Mouse (Mus musculus): Measurements from ENCODE around the gene Zfp111. TPM values are rescaled to one million over a fixed set of nuclear protein-coding genes. Genes with fewer than 3 reads are reported as not detected.

The Zfp111 gene
- polyA plus RNA-seq, 1 experiment from 2014 or later: 4.5 TPM

DNA sequence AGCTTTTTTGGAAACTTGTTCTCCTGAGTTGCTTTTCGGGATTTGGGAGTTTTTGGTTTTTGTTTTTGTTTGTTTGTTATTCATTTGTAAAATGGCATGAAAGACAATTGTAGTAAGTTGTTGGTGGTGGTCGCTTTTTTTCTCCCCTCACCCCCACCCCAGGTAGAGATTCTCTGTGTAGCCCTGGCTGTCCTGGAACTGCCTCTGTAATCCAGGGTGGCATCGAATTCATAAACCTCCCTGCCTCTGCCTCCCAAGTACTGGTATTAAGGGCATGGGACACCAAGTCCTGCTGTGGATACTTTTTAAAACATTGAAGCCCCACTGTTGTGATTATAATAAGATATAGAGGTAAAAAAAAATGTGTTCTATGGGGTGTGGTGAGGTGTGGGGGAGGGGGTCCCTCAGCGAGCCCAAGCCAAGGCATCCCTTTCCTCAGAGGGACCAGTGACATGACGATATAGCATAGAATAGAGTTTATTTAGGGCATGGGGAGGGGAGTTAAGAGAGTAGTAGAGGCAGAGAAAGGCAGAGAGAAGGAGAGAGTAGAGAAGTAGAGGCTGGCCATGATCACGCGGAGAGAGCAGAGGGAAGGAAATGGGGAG lies 2.9 kb downstream of the Zfp111 start:
- peaks cover 5% of the 10 kb centered on the region; the same call in 1 of the 2 replicates for H3K4me1 ChIP-seq (ENCODE audit: control insufficient read depth, insufficient read depth, low read length)
- no peaks in the 10 kb centered on the region for H3K9me3 ChIP-seq (ENCODE audit: control insufficient read depth, low read length)
- peak overlapping the region; percentile 56; the same call in 1 of the 2 replicates for H3K4me3 ChIP-seq (ENCODE audit: low read depth, low read length)
- peak overlapping the region; percentile 76 for H3K4me2 ChIP-seq (ENCODE audit: low read depth, low read length)
- peaks cover 4% of the 10 kb centered on the region; the same call in 1 of the 2 replicates for H3K36me3 ChIP-seq (ENCODE audit: control insufficient read depth, insufficient read depth, low read length)
- no peak overlapping the region for H3K9ac ChIP-seq (replicated peaks; ENCODE audit: low read depth, low read length)
- WGBS: 63% methylated on average over 7 of the region's 7 CpGs
- peak; percentile 45 for ATAC-seq (ENCODE audit: low read depth)
- H3K27ac ChIP-seq (ENCODE audit: low read depth, low read length): no peak overlapping the region
- no peaks in the 10 kb centered on the region for H3K27me3 ChIP-seq (ENCODE audit: control insufficient read depth, insufficient read depth, low read length)

DNA sequence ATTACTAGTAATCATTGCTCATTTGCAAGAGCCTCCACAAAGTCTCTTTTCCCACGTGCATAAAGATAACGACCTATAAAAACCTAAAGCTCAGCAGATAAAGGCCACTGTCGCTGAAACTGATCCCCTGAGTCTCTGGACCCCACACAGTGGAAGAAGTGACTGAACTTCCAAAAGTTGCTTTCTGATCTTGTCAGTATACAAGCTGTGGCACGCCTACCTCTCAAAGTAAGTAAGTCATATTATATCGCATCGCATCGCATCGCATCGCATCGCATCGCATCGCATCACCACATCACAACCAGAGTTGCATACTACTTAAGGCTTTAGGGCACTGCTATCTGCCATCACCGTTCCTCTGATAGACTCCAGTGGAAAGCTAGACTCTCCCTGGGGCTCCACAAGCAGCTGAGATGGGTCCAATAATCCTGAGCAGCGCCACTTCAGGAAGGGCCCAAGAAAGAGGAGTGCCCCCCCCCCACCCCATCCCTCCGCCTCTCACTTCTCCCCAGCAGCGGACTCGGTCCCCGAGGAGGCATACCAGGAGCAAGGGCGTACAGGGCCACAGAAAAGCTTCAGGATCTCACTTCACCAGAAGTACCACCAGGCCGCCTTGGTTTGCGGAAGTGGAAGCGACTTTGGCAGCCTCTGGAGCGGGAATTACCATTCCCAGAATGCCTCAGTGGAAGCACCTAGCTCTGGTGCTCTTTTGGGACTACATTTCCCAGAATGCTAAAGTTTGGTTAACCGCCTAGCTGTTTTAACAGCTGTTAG lies 3.6 kb downstream of the Zfp111 start:
- Histone ChIP-seq H3K9ac (replicated peaks; ENCODE audit: low read depth, low read length) (peak overlapping the region; percentile 72), H3K4me2 (ENCODE audit: low read depth, low read length) (peak overlapping the region; percentile 76), H3K27ac (ENCODE audit: low read depth, low read length) (peak overlapping the region; percentile 71), H3K27me3 (ENCODE audit: control insufficient read depth, insufficient read depth, low read length) (no peaks in the 10 kb centered on the region), H3K36me3 (ENCODE audit: control insufficient read depth, insufficient read depth, low read length) (peaks cover 4% of the 10 kb centered on the region; the same call in 1 of the 2 replicates), H3K4me3 (ENCODE audit: low read depth, low read length) (peak overlapping the region; percentile 56), H3K4me1 (ENCODE audit: control insufficient read depth, insufficient read depth, low read length) (peaks cover 5% of the 10 kb centered on the region; the same call in 1 of the 2 replicates), H3K9me3 (ENCODE audit: control insufficient read depth, low read length) (no peaks in the 10 kb centered on the region)
- 11% methylated on average over 24 of the region's 24 CpGs for WGBS
- peak; percentile 91 for ATAC-seq (ENCODE audit: low read depth)

DNA sequence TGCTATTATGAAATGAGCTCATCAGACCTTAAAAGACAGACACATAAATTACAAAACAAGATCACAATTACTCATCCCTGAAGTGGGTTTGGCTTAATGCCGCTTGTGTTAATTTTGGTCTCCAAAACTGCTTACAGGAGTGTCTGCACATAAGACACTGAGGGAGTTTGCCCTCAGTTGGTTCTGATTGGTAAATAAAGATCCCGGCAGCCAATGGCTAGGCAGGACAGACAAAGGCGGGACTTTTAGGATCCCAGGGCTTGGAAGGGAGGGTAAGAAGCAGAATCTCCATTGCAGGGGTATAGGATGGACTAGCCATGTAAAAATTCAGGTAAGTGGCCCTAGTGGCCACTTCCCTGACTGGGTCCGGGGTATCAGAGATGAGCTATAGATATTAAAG lies 14.3 kb downstream of the Zfp111 start:
- H3K27me3 ChIP-seq (ENCODE audit: control insufficient read depth, insufficient read depth, low read length): no peaks in the 10 kb centered on the region
- H3K9ac ChIP-seq (replicated peaks; ENCODE audit: low read depth, low read length): no peak overlapping the region
- H3K27ac ChIP-seq (ENCODE audit: low read depth, low read length): no peak overlapping the region
- no peak overlapping the region for H3K4me2 ChIP-seq (ENCODE audit: low read depth, low read length)
- no peaks in the 10 kb centered on the region for H3K4me1 ChIP-seq (ENCODE audit: control insufficient read depth, insufficient read depth, low read length)
- no peak for ATAC-seq (ENCODE audit: low read depth)
- peaks cover 31% of the 10 kb centered on the region for H3K36me3 ChIP-seq (ENCODE audit: control insufficient read depth, insufficient read depth, low read length)
- H3K9me3 ChIP-seq (ENCODE audit: control insufficient read depth, low read length): no peaks in the 10 kb centered on the region
- no peak overlapping the region for H3K4me3 ChIP-seq (ENCODE audit: low read depth, low read length)
- WGBS: 92% methylated on average over 4 of the region's 4 CpGs

DNA sequence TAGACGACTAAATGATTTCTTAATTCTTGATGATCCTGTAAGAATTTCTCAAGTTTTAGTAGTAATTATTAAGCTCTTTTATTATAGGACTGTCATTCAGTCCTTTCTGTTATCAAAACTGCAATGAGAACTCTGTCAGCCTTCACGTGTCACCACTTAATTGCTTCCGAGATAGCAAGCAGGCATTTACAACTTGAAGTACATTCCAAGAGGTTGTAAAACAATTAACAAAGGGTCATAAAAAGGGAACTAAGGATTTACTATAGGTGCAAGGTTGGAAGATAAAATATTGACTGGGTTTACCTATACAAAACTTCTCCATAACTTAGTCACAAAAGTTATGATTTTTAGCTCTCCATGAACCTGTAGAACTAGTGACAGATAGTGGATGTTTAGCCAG lies 18.1 kb downstream of the Zfp111 start:
- Histone ChIP-seq H3K4me2 (ENCODE audit: low read depth, low read length) (no peak overlapping the region), H3K27ac (ENCODE audit: low read depth, low read length) (no peak overlapping the region), H3K36me3 (ENCODE audit: control insufficient read depth, insufficient read depth, low read length) (peaks cover 10% of the 10 kb centered on the region), H3K9ac (replicated peaks; ENCODE audit: low read depth, low read length) (no peak overlapping the region), H3K4me1 (ENCODE audit: control insufficient read depth, insufficient read depth, low read length) (no peaks in the 10 kb centered on the region), H3K4me3 (ENCODE audit: low read depth, low read length) (no peak overlapping the region), H3K27me3 (ENCODE audit: control insufficient read depth, insufficient read depth, low read length) (no peaks in the 10 kb centered on the region), H3K9me3 (ENCODE audit: control insufficient read depth, low read length) (no peaks in the 10 kb centered on the region)
- ATAC-seq (ENCODE audit: low read depth): no peak
- WGBS: 45% methylated on average over 3 of the region's 3 CpGs

DNA sequence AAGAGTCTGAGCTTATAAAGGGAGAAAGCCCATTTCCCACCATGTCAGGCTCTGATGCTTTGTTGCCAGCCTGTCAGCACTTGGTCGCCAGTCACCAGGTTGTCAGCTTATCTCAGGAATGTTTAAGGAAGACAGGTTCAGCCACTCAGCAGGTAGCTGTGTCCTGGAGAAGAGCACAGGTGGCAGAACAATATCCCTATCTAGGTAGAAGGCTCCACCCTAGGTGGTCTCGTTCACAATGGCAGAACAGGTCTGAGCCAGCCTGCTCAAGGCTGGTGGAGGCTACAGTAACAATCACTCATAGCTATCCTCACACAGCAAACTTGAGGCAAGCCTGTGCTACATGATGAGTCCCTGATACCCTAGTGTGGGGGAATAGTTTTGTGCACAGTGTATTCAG lies 19.9 kb downstream of the Zfp111 start:
- no peaks in the 10 kb centered on the region for H3K9me3 ChIP-seq (ENCODE audit: control insufficient read depth, low read length)
- H3K4me2 ChIP-seq (ENCODE audit: low read depth, low read length): no peak overlapping the region
- H3K27me3 ChIP-seq (ENCODE audit: control insufficient read depth, insufficient read depth, low read length): no peaks in the 10 kb centered on the region
- no peak overlapping the region for H3K4me3 ChIP-seq (ENCODE audit: low read depth, low read length)
- WGBS: 93% methylated on average over 2 of the region's 2 CpGs
- no peaks in the 10 kb centered on the region; the same call in 1 of the 2 replicates for H3K36me3 ChIP-seq (ENCODE audit: control insufficient read depth, insufficient read depth, low read length)
- no peaks in the 10 kb centered on the region for H3K4me1 ChIP-seq (ENCODE audit: control insufficient read depth, insufficient read depth, low read length)
- ATAC-seq (ENCODE audit: low read depth): no peak
- H3K27ac ChIP-seq (ENCODE audit: low read depth, low read length): no peak overlapping the region
- H3K9ac ChIP-seq (replicated peaks; ENCODE audit: low read depth, low read length): no peak overlapping the region

DNA sequence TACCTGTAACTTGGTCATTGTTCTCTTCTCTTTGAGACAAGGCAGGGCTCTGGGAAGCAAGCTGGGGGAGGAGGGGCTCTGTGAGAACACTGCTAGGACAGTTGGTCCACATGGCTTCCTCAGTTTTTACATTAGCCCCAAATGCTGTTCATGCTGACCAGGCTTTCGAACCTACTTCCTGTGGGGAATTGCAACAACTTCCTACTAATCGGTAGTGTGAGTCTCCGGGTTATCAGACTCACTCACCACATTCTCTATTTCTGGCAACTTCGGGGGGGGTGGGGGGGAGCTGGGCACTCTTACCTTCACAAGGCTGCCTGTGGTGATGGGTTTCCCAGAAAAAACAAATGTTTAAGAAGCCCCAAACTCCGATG lies 21.7 kb downstream of the Zfp111 start:
- Histone ChIP-seq H3K36me3 (ENCODE audit: control insufficient read depth, insufficient read depth, low read length) (no peaks in the 10 kb centered on the region; the same call in 1 of the 2 replicates), H3K9ac (replicated peaks; ENCODE audit: low read depth, low read length) (no peak overlapping the region), H3K27me3 (ENCODE audit: control insufficient read depth, insufficient read depth, low read length) (no peaks in the 10 kb centered on the region), H3K4me3 (ENCODE audit: low read depth, low read length) (no peak overlapping the region), H3K4me2 (ENCODE audit: low read depth, low read length) (no peak overlapping the region), H3K9me3 (ENCODE audit: control insufficient read depth, low read length) (no peaks in the 10 kb centered on the region), H3K4me1 (ENCODE audit: control insufficient read depth, insufficient read depth, low read length) (no peaks in the 10 kb centered on the region), H3K27ac (ENCODE audit: low read depth, low read length) (no peak overlapping the region)
- no peak for ATAC-seq (ENCODE audit: low read depth)
- WGBS: 82% methylated on average over 5 of the region's 5 CpGs

DNA sequence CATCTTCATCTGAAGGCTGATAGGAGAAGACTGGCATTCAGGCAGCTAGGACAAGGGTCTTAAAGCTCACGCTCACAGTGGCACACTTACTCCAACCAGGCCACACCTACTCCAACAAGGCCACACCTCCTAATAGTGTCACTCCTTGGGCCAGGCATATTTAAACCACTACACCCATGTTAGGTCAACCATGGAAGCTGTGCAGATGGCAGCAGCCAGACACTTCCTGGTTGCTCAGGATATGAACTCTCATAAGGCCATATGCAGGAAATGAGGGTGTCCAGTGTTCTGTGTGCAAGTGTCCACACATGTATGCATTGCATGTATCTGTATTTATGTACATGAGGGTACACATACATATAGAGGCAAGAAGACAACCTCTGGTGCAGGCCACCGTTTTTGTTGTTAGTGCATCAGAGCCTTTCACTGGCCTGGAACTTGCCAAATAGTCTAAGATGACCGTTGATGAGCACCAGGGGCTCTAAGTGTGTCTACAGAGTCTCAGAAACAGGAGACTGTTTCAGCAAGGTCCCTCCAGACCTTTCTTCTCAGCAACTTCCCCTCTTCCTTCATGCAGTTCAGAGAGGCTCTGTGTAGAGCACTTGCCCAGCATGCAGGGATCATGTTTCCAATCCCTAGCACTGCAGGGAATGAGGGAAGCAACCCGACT lies 22.2 kb downstream of the Zfp111 start:
- no peak overlapping the region for H3K9ac ChIP-seq (replicated peaks; ENCODE audit: low read depth, low read length)
- H3K27me3 ChIP-seq (ENCODE audit: control insufficient read depth, insufficient read depth, low read length): no peaks in the 10 kb centered on the region
- H3K4me1 ChIP-seq (ENCODE audit: control insufficient read depth, insufficient read depth, low read length): no peaks in the 10 kb centered on the region
- no peak for ATAC-seq (ENCODE audit: low read depth)
- H3K9me3 ChIP-seq (ENCODE audit: control insufficient read depth, low read length): no peaks in the 10 kb centered on the region
- no peak overlapping the region for H3K27ac ChIP-seq (ENCODE audit: low read depth, low read length)
- no peak overlapping the region for H3K4me2 ChIP-seq (ENCODE audit: low read depth, low read length)
- WGBS: 88% methylated on average over 4 of the region's 4 CpGs
- no peak overlapping the region for H3K4me3 ChIP-seq (ENCODE audit: low read depth, low read length)
- H3K36me3 ChIP-seq (ENCODE audit: control insufficient read depth, insufficient read depth, low read length): no peaks in the 10 kb centered on the region; the same call in 1 of the 2 replicates

DNA sequence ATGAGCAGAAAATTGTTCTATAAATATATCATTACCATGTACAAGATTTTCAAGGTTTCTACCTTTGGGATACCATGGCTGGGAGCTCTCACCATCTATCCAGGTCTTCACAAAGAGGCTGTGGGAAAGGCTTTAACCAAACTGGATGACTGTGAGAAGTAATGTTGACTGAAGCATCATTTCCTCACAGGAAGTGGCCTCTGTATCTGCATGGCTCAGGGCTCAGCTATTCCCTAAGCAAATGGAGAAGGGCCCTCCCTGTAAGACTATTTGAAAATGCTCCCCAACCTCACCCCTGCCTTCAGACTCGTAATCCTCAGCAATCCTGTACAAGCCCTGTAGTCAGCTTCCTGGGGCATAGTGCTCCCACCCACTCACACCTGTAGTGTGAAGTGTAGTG lies 23.6 kb downstream of the Zfp111 start:
- Histone ChIP-seq H3K4me2 (ENCODE audit: low read depth, low read length) (no peak overlapping the region), H3K9ac (replicated peaks; ENCODE audit: low read depth, low read length) (no peak overlapping the region), H3K27ac (ENCODE audit: low read depth, low read length) (no peak overlapping the region), H3K4me1 (ENCODE audit: control insufficient read depth, insufficient read depth, low read length) (no peaks in the 10 kb centered on the region), H3K9me3 (ENCODE audit: control insufficient read depth, low read length) (no peaks in the 10 kb centered on the region), H3K4me3 (ENCODE audit: low read depth, low read length) (no peak overlapping the region), H3K36me3 (ENCODE audit: control insufficient read depth, insufficient read depth, low read length) (no peaks in the 10 kb centered on the region), H3K27me3 (ENCODE audit: control insufficient read depth, insufficient read depth, low read length) (no peaks in the 10 kb centered on the region)
- 71% methylated on average over 1 of the region's 1 CpGs for WGBS
- no peak for ATAC-seq (ENCODE audit: low read depth)

DNA sequence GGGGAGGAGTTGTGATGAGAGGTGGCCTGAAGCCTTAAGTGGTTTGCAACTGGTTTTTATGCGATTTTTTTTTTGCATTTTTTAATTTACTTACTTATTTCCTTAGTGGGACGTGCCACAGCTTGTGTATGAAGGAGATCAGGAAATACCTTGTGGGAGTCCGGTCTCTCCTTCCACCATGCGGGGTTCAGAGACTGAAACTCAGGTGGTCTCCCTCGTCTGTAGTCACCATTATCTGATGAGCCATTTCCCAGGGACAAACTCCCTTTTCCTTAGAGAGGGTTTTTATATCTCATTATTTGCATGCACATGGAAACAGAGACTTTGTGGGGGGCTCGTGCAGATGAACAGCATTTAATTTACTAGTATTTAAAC lies 35.9 kb downstream of the Zfp111 start:
- 65% methylated on average over 6 of the region's 6 CpGs for WGBS
- 0 out of 2 replicates have a peak, but pooled peaks cover 2% of the 10 kb centered on the region for H3K4me1 ChIP-seq (ENCODE audit: control insufficient read depth, insufficient read depth, low read length)
- no peaks in the 10 kb centered on the region for H3K36me3 ChIP-seq (ENCODE audit: control insufficient read depth, insufficient read depth, low read length)
- H3K4me3 ChIP-seq (ENCODE audit: low read depth, low read length): peak overlapping the region; percentile 39
- H3K27ac ChIP-seq (ENCODE audit: low read depth, low read length): no peak overlapping the region
- peak overlapping the region; percentile 43 for H3K4me2 ChIP-seq (ENCODE audit: low read depth, low read length)
- no peaks in the 10 kb centered on the region for H3K9me3 ChIP-seq (ENCODE audit: control insufficient read depth, low read length)
- no peak overlapping the region; the same call in 1 of the 2 replicates for H3K9ac ChIP-seq (replicated peaks; ENCODE audit: low read depth, low read length)
- no peaks in the 10 kb centered on the region for H3K27me3 ChIP-seq (ENCODE audit: control insufficient read depth, insufficient read depth, low read length)
- peak; percentile 38; the same call in 1 of the 2 replicates for ATAC-seq (ENCODE audit: low read depth)

All from neural tube, embryonic 14.5 days (tissue).